Mouse (Mus musculus) olfactory bulb, adult 2 months (tissue): Measurements from ENCODE around the gene Insm1. TPM values are rescaled to one million over a fixed set of nuclear protein-coding genes. Genes with fewer than 3 reads are reported as not detected.
A peak's percentile ranks its signal among the peaks of the same experiment; 100 is the strongest.

ENCODE experiments used
- H3K27ac ChIP-seq: fragments of 200-500 bp; 2 replicates; pipeline ENCODE4 v1.5.1; 2012; ENCODE audit warnings: low read depth, low read length; ENCODE audit not compliant: insufficient read depth
- H3K4me1 ChIP-seq: fragments of 200-500 bp; 2 replicates; pipeline ENCODE4 v1.6.1; 2012; ENCODE audit warnings: low read length; ENCODE audit not compliant: control insufficient read depth, insufficient read depth
- H3K4me3 ChIP-seq: fragments of 200-500 bp; 2 replicates; pipeline ENCODE4 v1.5.1; 2012; ENCODE audit warnings: mild to moderate bottlenecking, low read depth, low read length, moderate library complexity; ENCODE audit not compliant: insufficient read depth
- CTCF ChIP-seq: fragments of 200-500 bp; IDR thresholded peaks from 2 replicates; pipeline ENCODE4 v1.5.1; 2012; ENCODE audit warnings: low read depth, mild to moderate bottlenecking, low read length, moderate library complexity; ENCODE audit not compliant: insufficient read depth
- POLR2A ChIP-seq: fragments of 200-500 bp; IDR thresholded peaks from 2 replicates; pipeline ENCODE4 v1.6.1; 2012; ENCODE audit warnings: mild to moderate bottlenecking, low read depth, low read length, moderate library complexity; ENCODE audit not compliant: insufficient read depth
- WGBS: fragments of 180-500 bp; shearing (Covaris S2); methylation state at CpG from one replicate; pipeline ENCODE4 v1.1.7; 2018; 5-methylcytosine and 5-hydroxymethylcytosine counted together
- polyA plus RNA-seq: library from polyadenylated mRNA; stranded (reverse); fragments of >200 nt; gene quantifications from 2 replicates; pipeline ENCODE4 v1.2.4, GENCODE M21; 2012; ENCODE audit warnings: low replicate concordance; ENCODE audit not compliant: missing spikeins, insufficient read depth, insufficient read length

Gene Insm1
- polyA plus RNA-seq, 1 experiment, result not detected

DNA sequence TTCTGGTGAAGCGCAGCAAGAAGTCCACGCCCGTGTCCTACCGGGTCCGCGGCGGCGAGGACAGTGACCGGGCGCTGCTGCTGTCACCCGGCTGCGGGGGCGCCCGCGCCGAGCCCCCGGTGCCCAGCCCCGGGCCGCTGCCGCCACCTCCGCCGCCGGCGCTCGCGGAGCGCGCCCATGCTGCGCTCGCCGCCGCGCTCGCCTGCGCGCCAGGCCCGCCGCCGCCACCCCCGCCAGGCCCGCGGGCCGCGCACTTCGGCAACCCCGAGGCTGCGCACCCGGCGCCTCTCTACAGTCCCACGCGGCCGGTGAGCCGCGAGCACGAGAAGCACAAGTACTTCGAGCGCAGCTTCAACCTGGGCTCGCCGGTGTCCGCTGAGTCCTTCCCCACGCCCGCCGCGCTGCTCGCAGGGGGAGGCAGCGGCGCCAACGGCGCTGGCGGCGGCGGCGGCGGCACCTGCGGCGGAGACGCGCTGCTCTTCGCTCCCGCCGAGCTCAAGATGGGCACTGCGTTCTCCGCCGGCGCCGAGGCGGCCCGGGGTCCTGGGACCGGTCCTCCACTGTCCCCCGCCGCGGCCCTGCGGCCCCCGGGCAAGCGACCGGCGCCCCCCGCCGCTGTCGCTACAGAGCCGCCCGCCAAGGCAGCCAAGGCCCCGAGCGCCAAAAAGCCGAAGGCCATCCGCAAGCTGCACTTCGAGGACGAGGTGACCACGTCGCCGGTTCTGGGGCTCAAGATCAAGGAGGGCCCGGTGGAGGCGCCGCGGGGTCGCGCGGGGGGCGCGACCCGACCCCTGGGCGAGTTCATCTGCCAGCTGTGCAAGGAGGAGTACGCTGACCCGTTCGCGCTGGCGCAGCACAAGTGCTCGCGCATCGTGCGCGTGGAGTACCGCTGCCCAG is 806 bp downstream of the Insm1 start:
- H3K4me3 ChIP-seq, result peak overlapping the region; percentile 53
- H3K27ac ChIP-seq, result peak overlapping the region; percentile 71
- TF ChIP-seq POLR2A (no peak; the same call in 1 of the 2 replicates), CTCF (no peak)
- 4% methylated on average over 132 of the region's 133 CpGs for WGBS
- H3K4me1 ChIP-seq, result peaks cover 23% of the 10 kb centered on the region

DNA sequence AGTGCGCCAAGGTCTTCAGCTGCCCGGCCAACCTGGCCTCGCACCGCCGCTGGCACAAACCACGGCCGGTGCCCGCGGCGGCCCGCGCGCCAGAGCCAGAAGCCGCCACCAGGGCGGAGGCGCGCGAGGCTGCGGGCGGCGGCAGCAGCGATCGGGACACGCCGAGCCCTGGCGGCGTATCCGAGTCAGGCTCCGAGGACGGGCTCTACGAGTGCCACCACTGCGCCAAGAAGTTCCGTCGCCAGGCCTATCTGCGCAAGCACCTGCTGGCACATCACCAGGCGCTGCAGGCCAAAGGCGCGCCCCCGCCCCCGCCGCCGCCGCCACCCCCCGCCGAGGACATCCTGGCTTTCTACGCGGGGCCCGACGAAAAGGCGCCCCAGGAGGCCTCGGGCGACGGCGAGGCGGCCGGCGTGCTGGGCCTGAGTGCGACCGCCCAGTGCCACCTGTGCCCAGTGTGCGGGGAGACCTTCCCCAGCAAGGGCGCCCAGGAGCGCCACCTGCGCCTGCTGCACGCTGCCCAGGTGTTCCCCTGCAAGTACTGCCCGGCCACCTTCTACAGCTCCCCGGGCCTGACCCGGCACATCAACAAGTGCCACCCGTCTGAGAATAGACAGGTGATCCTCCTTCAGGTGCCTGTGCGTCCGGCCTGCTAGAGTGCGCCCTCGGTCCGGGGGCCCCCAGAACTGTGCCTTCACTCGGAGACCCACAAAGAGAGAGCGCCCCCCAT is 1.6 kb downstream of the Insm1 start:
- Histone ChIP-seq H3K4me3 (peak overlapping the region; percentile 53), H3K4me1 (peaks cover 15% of the 10 kb centered on the region), H3K27ac (no peak overlapping the region)
- TF ChIP-seq POLR2A (no peak), CTCF (peak; percentile 39; the same call in 1 of the 2 replicates)
- under 1% methylated on average over 75 of the region's 75 CpGs for WGBS

GRCm38 (mm10) chr2:146224141-146224540 is 2.4 kb downstream of the Insm1 start:
- WGBS, result 26% methylated on average over 7 of the region's 7 CpGs
- Histone ChIP-seq H3K4me1 (peaks cover 12% of the 10 kb centered on the region), H3K4me3 (peak overlapping the region; percentile 53), H3K27ac (no peak overlapping the region)
- TF ChIP-seq POLR2A (no peak), CTCF (no peak)

DNA sequence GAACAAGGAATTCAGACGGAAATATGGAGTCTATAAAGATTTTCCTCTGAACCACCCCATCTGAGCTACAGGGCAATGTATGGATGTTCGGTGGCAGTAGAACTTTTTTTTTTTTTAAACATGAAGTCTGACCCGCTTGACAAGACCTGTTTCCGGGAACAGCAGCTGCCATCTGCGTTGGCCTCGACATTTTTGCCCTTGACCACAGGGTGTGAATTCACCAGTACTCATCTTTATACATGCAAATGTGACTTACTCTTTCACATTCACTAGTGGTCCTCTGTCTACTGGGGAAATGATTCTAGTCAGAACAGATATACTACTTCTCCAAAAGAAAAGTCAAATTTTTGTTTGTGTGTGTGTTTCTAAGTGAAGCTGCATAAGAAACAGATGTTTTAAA is 4.1 kb downstream of the Insm1 start:
- Histone ChIP-seq H3K4me1 (peaks cover 11% of the 10 kb centered on the region), H3K4me3 (no peak overlapping the region), H3K27ac (no peak overlapping the region)
- 60% methylated on average over 6 of the region's 6 CpGs for WGBS
- no peak for TF ChIP-seq CTCF
- no peak for TF ChIP-seq POLR2A

- no peak overlapping the region for H3K27ac ChIP-seq
- no peak overlapping the region for H3K4me3 ChIP-seq
- peaks cover 5% of the 10 kb centered on the region for H3K4me1 ChIP-seq
- WGBS, result 66% methylated on average over 9 of the region's 9 CpGs
- TF ChIP-seq CTCF (no peak), POLR2A (no peak)
Measured at GRCm38 (mm10) chr2:146226484-146226883, 4.8 kb downstream of the Insm1 start.

DNA sequence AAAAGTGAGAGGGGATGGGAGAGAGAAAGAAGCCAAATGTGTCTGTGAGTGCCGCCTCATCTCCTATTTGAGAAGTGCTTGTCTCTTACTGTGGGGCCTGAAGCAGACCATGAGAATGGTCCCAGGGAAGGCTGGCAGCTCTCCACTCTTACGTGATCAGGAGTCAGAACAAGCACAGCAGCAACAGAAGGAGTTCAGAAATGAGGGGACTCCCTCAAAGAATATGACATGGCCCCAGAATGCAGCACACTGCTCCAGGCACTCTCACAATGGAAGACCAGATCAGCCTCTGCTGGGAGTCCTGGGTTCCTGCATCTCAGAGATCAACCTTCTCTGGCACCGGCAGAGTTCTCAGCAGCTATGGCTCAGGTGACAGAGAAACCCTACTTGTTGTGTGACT is 5.9 kb downstream of the Insm1 start:
- Histone ChIP-seq H3K27ac (no peak overlapping the region), H3K4me3 (no peak overlapping the region), H3K4me1 (peaks cover 4% of the 10 kb centered on the region; the same call in 1 of the 2 replicates)
- TF ChIP-seq CTCF (no peak), POLR2A (no peak)
- WGBS, result 78% methylated on average over 3 of the region's 3 CpGs

- H3K4me3 ChIP-seq, result no peak overlapping the region
- H3K4me1 ChIP-seq, result peaks cover 3% of the 10 kb centered on the region; the same call in 1 of the 2 replicates
- H3K27ac ChIP-seq, result no peak overlapping the region
- no peak for TF ChIP-seq CTCF
- no peak for TF ChIP-seq POLR2A
- 77% methylated on average over 2 of the region's 2 CpGs for WGBS
Measured at GRCm38 (mm10) chr2:146228435-146228834, 6.7 kb downstream of the Insm1 start.

DNA sequence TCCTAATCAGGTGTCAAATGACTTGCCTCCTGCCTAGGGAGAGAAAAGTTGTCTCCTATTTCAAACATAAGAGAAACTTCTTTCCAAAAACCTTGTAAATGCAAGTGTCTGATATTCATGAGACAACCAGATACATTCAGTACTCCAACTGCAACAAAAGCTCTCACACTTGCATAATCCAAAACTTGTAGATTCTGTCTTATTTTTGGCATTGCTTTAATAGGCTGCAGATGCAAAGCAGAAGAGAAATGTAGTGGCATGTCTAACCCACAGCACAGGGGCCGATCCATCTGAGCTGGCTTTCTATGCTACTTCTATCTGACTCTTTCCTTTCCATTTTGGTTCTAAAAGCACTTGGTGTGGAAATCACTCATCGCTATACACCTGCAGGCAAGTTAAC is 9.8 kb downstream of the Insm1 start:
- H3K4me1 ChIP-seq, result no peaks in the 10 kb centered on the region
- H3K4me3 ChIP-seq, result no peak overlapping the region
- TF ChIP-seq POLR2A, result no peak
- TF ChIP-seq CTCF, result no peak
- H3K27ac ChIP-seq, result no peak overlapping the region
- WGBS, result 84% methylated on average over 2 of the region's 2 CpGs
